Mouse (Mus musculus) small intestine, adult 2 months (tissue): Measurements from ENCODE around the gene Fmo5.

ENCODE experiments used
- CTCF ChIP-seq: fragments of 200-500 bp; IDR thresholded peaks from 2 replicates; pipeline ENCODE4 v1.5.1; 2012; ENCODE audit warnings: low read depth, mild to moderate bottlenecking, control low read depth, inconsistent platforms, low read length, moderate library complexity, mixed read lengths; ENCODE audit not compliant: insufficient replicate concordance, insufficient read length; ENCODE audit errors: extremely low read depth
- POLR2A ChIP-seq: fragments of 200-500 bp; IDR thresholded peaks from 2 replicates; pipeline ENCODE4 v1.6.1; 2012; ENCODE audit warnings: low read depth, mild to moderate bottlenecking, control low read depth, inconsistent platforms, low read length, moderate library complexity

- TF ChIP-seq CTCF (0 out of 2 replicates have a peak, but pooled peaks have one; percentile 0), POLR2A (peak; percentile 96)
Measured at GRCm38 (mm10) chr3:97628391-97629001, at the start of gene Fmo5.
